Mouse (Mus musculus) stomach, postnatal 0 days (tissue): ENCODE results near the gene Galnt6.

Experiments used
- CTCF ChIP-seq: IDR thresholded peaks from 2 replicates; pipeline ENCODE4 v1.5.1; 2016; ENCODE audit warnings: antibody characterized with exemption, low read depth, mild to moderate bottlenecking, moderate library complexity
- EP300 ChIP-seq: optimal IDR thresholded peaks from 2 replicates; pipeline ENCODE3; 2016; ENCODE audit warnings: antibody characterized with exemption

DNA sequence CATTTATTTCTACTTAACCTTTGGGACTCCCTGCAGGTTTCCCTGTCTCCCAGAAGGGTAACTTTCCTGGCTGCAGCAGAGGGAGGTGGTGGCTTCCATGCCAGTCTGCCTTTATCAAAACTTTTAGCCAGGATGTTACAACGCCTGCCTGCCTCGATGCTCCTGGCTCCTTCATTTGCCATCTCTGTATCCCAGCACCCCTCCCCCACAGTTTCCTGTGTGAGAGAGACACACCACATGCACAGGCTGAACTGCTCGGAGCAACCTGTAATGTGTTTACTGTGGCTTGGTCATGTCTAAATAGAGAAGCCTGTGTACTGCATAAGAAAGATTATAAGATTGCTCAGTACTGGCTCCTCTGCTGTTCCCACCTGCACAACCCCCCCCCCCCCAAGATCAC is 48.8 kb downstream of the Galnt6 start:
- no peak for TF ChIP-seq CTCF
- TF ChIP-seq EP300 = no peak
